25 mouse cellular contexts compared by ENCODE assay signal in the genomic region with DNA sequence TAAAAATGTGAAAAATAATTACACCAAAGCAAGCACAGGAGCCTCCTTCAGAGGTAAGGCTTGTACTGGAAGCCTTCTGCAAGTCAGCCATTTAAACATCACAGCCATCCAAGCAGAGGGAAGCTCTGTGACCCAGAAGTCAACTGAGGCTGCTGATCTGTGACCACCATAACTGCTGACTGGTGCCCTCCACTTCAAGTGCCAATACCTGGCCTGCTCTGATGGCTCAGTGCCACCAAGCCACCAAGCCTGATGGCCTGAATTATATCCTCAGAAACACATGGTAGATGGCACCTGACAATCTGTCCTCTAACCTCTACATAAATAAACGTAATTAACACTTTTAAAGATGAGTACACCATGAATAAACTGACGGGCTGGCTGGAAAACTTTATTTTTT. TPM values are rescaled to one million over a fixed set of nuclear protein-coding genes. Genes with fewer than 3 reads are reported as not detected.
DNase-seq lines count a peak whose midpoint lies in the region; ATAC-seq and TF ChIP-seq lines count a peak whose summit lies in the region.
"Had no signal": no experiment of that assay in that cellular context is flagged by ENCODE, and none has a peak within 500 bp of the region (broad histone marks: within the 10 kb centered on the region; RNA-seq: fewer than 3 reads in every experiment).

No protein-coding gene starts in this region.

- peak overlapping the region; percentile 1; the same call in 1 of the 2 replicates for H3K27ac ChIP-seq in kidney, postnatal 0 days
- H3K27ac ChIP-seq in kidney, embryonic 15.5 days: no peak overlapping the region
- H3K27ac ChIP-seq: embryonic facial prominence, embryonic 10.5 days; forebrain, embryonic 15.5 days; hindbrain, embryonic 13.5 days; liver, embryonic 13.5 days; lung, embryonic 15.5 days; midbrain, embryonic 15.5 days; neural tube, embryonic 12.5 days had no signal

- H3K4me3 ChIP-seq in kidney, postnatal 0 days (replicated peaks; ENCODE audit: low read depth, low read length): no peak overlapping the region
- H3K4me3 ChIP-seq in kidney, embryonic 15.5 days (replicated peaks): no peak overlapping the region
- H3K4me3 ChIP-seq: embryonic facial prominence, embryonic 10.5 days; forebrain, embryonic 15.5 days; hindbrain, embryonic 13.5 days; liver, embryonic 13.5 days; lung, embryonic 15.5 days; midbrain, embryonic 15.5 days; neural tube, embryonic 12.5 days had no signal

- H3K4me1 ChIP-seq in kidney, postnatal 0 days (replicated peaks; ENCODE audit: insufficient read depth, low read length): peaks cover 23% of the 10 kb centered on the region
- peaks cover 47% of the 10 kb centered on the region for H3K4me1 ChIP-seq in kidney, embryonic 15.5 days

- no peak overlapping the region for H3K4me2 ChIP-seq in kidney, postnatal 0 days (ENCODE audit: low read length)
- no peak overlapping the region for H3K4me2 ChIP-seq in kidney, embryonic 15.5 days
- H3K4me2 ChIP-seq: forebrain, embryonic 15.5 days; hindbrain, embryonic 13.5 days; liver, embryonic 13.5 days; lung, embryonic 15.5 days; midbrain, embryonic 15.5 days; neural tube, embryonic 12.5 days had no signal

- ATAC-seq in cerebellum, adult (ENCODE audit: insufficient number of reproducible peaks, low FRiP score, low TSS enrichment): no peak
- ATAC-seq in kidney, postnatal 0 days (replicated peaks; ENCODE audit: low FRiP score, low read depth): no peak; the same call in 1 of the 2 replicates
- ATAC-seq in kidney, embryonic 15.5 days (replicated peaks; ENCODE audit: low FRiP score): no peak
- ATAC-seq: forebrain, embryonic 15.5 days; midbrain, embryonic 15.5 days had no signal

- no peaks in the 10 kb centered on the region for H3K9me3 ChIP-seq in kidney, postnatal 0 days (replicated peaks; ENCODE audit: low read length)
- no peaks in the 10 kb centered on the region for H3K9me3 ChIP-seq in kidney, embryonic 15.5 days (replicated peaks)
- H3K9me3 ChIP-seq: embryonic facial prominence, embryonic 10.5 days; forebrain, embryonic 15.5 days; hindbrain, embryonic 13.5 days; liver, embryonic 13.5 days; lung, embryonic 15.5 days; midbrain, embryonic 15.5 days; neural tube, embryonic 12.5 days had no signal

- no peaks in the 10 kb centered on the region for H3K27me3 ChIP-seq in kidney, postnatal 0 days (ENCODE audit: insufficient read depth, low read length)
- H3K27me3 ChIP-seq in kidney, embryonic 15.5 days: no peaks in the 10 kb centered on the region
- H3K27me3 ChIP-seq: forebrain, embryonic 15.5 days; hindbrain, embryonic 13.5 days; liver, embryonic 13.5 days; lung, embryonic 15.5 days; midbrain, embryonic 15.5 days; neural tube, embryonic 12.5 days had no signal

- no peak overlapping the region for H3K9ac ChIP-seq in kidney, postnatal 0 days (ENCODE audit: low read depth, low read length)
- H3K9ac ChIP-seq in kidney, embryonic 15.5 days: no peak overlapping the region
- H3K9ac ChIP-seq: forebrain, embryonic 15.5 days; hindbrain, embryonic 13.5 days; liver, embryonic 13.5 days; lung, embryonic 15.5 days; midbrain, embryonic 15.5 days; neural tube, embryonic 12.5 days had no signal

- TF ChIP-seq CTCF in kidney, postnatal 0 days (IDR thresholded peaks at IDR 0.05; ENCODE audit: low read depth): no peak

- DNase-seq in cerebellum, adult 11-12 months: peak; percentile 67
- DNase-seq in kidney, postnatal 0 days (ENCODE audit: low spot score): no peak
- DNase-seq in testis, postnatal 10 days (ENCODE audit: low spot score): peak; percentile 39
- DNase-seq in testis, postnatal 14 days (ENCODE audit: low spot score): no peak
- peak; percentile 61 to 62 for DNase-seq in cerebellum, postnatal 36 days
- no peak for DNase-seq in right cerebral cortex, adult 2 months (ENCODE audit: low spot score in 2 of 2)
- DNase-seq: adrenal gland, postnatal 25 days; gastrocnemius, postnatal 14 days; heart, postnatal 36 days; kidney, adult 8-10 months; liver, embryonic 13.5 days; lung, postnatal 36 days; retina, postnatal 1 day; right cerebral cortex, postnatal 4 days; thymus, adult 18-20 months; thymus, postnatal 36 days had no signal

- H3K36me3 ChIP-seq in kidney, postnatal 0 days (ENCODE audit: insufficient read depth, low read length): no peaks in the 10 kb centered on the region
- H3K36me3 ChIP-seq in kidney, embryonic 15.5 days: no peaks in the 10 kb centered on the region
- H3K36me3 ChIP-seq: forebrain, embryonic 15.5 days; hindbrain, embryonic 13.5 days; midbrain, embryonic 15.5 days had no signal

- 68% methylated on average over 2 of the region's 2 CpGs for WGBS in kidney, postnatal 0 days
- WGBS in kidney, embryonic 15.5 days: 68% methylated on average over 2 of the region's 2 CpGs

RNA-seq across cellular contexts. Expression of gene Bicra, which starts 6.5 kb away (rescaled TPM):
- polyA plus RNA-seq in kidney, postnatal 0 days (2015; fragmentation: Nextera tagmentation; extraction: Ambion mirVana): 3.2 and 3.3 TPM in 2 replicates
- polyA plus RNA-seq in kidney, embryonic 15.5 days (2015; fragmentation: Nextera tagmentation; extraction: Ambion mirVana): 7.5 and 8.1 TPM in 2 replicates

RNA-seq across cellular contexts. Expression of gene Zfp541, which starts 20.4 kb away (rescaled TPM):
- 0.05 TPM in 2 replicates for polyA plus RNA-seq in kidney, postnatal 0 days (2015; fragmentation: Nextera tagmentation; extraction: Ambion mirVana)
- 0.13 TPM in 1 of 2 replicates, not detected in the other for polyA plus RNA-seq in kidney, embryonic 15.5 days (2015; fragmentation: Nextera tagmentation; extraction: Ambion mirVana)
- polyA plus RNA-seq: forebrain, embryonic 15.5 days; heart, embryonic 14.5 days; liver, embryonic 13.5 days; lung, embryonic 15.5 days had no signal

RNA-seq across cellular contexts. Expression of gene Napa, which starts 57.0 kb away (rescaled TPM):
- polyA plus RNA-seq in kidney, postnatal 0 days (2015; fragmentation: Nextera tagmentation; extraction: Ambion mirVana): 178 and 193 TPM in 2 replicates
- polyA plus RNA-seq in kidney, embryonic 15.5 days (2015; fragmentation: Nextera tagmentation; extraction: Ambion mirVana): 178 and 203 TPM in 2 replicates

Comparison
In these comparisons a context has a peak if more than half of its experiments do, and no peak if none do; other contexts are left out.
1. DNase-seq: peak in cerebellum, adult 11-12 months (single experiment), testis, postnatal 10 days (single experiment) and cerebellum, postnatal 36 days (2 of 2); none in kidney, postnatal 0 days (single experiment), testis, postnatal 14 days (single experiment) and right cerebral cortex, adult 2 months (0 of 2).